Mouse (Mus musculus): ENCODE results near the gene Usp40.
"Not testable (repeated sequence)": the region's sequence is repeated elsewhere in the genome, so short reads cannot be mapped to it uniquely, and the experiment has no call there.

DNA sequence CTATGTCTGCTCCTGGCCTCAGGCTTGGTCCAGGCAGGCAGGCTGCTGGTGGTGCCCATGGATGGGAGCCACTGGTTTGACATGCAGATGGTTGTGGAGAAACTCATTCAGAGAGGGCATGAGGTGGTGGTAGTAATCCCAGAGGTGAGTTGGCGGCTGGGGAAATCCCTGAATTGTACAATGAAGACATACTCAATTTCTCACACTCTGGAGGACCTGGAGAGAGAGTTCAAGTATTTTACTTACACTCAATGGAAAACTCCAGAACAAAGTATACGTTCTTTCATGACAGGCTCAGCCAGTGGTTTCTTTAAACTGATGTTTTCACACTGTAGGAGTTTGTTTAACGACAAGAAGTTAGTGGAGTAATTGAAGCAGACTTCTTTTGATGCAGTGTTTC lies 16.9 kb upstream of the Usp40 start:
- not testable (repeated sequence) for TF ChIP-seq POLR2A (IDR thresholded peaks at IDR 0.05; ENCODE audit: borderline replicate concordance, control insufficient read depth, low read depth, low read length); CTCF (IDR thresholded peaks at IDR 0.05; ENCODE audit: control insufficient read depth, insufficient read depth, low read length)

Data from bone marrow, adult 2 months (tissue).